Mouse (Mus musculus) megakaryocyte, embryonic 14.5 days (primary cell): Measurements from ENCODE around the gene Traf2. TPM values are rescaled to one million over a fixed set of nuclear protein-coding genes. Genes with fewer than 3 reads are reported as not detected.

Source experiments
- H3K27me3 ChIP-seq: replicated peaks from 2 replicates; pipeline ENCODE3; 2012; ENCODE audit warnings: inconsistent platforms
- H3K36me3 ChIP-seq: replicated peaks from 2 replicates; pipeline ENCODE3; 2012; ENCODE audit warnings: low read length, inconsistent platforms, mixed read lengths
- H3K4me1 ChIP-seq: 2 replicates; pipeline ENCODE4 v1.6.1; 2012; ENCODE audit warnings: inconsistent platforms
- H3K4me3 ChIP-seq: replicated peaks from 2 replicates; pipeline ENCODE3; 2012; ENCODE audit warnings: moderate library complexity, mild to moderate bottlenecking, inconsistent platforms
- H3K9me3 ChIP-seq: 2 replicates; pipeline ENCODE4 v1.6.1; 2012; ENCODE audit warnings: inconsistent platforms
- FLI1 ChIP-seq: IDR thresholded peaks from 2 replicates; pipeline ENCODE4 v1.6.1; 2012; ENCODE audit warnings: low read length, inconsistent platforms, mixed read lengths
- GATA1 ChIP-seq: IDR thresholded peaks from 3 replicates; pipeline ENCODE4 v1.6.1; 2012; ENCODE audit warnings: mixed read lengths, low read length, inconsistent platforms, borderline replicate concordance
- polyA plus RNA-seq: library from polyadenylated mRNA; stranded (reverse); fragments of >175 nt; gene quantifications from 2 replicates; pipeline ENCODE4 v1.2.3, GENCODE M21; 2012; ENCODE audit warnings: low replicate concordance; ENCODE audit not compliant: insufficient read depth

Traf2 gene
- 0.78 and 7.0 TPM in 2 replicates for polyA plus RNA-seq

DNA sequence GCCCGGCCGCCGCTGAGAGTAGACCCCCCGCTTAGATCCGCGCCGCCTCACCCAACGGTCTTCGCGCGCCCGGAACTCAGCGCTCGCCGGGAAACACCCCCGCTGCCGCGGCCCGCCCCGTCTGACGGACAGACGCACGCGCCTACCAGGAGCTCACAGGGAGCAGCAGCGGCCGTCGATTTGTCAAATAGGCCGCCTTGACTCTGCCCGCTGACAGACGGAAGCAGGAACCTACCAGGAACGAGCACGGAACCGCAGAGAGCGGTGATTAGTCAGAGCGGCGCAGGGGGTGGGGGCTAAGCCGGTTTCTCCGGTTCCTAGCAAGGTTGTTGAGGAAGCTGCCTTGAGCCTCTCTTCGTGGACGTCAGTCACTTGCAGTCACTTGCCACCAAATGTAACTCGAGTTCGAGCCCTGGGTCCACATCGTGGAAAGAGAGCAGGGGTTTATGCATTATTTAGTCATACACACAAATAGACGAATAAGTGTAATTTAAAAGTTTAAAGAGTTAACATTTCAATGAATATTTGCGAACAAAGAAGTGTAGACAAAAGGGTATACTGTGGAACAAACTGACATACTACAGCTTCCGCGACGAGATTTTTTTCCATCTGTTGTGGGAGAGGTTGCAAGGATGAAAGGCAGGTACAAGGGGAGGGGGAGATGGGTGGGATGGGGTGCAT lies at the start of gene Traf2:
TSS of gene Traf2 (minus strand) at position 130 of the 681 bp plus-strand sequence.
- Histone ChIP-seq H3K9me3 (no peaks in the 10 kb centered on the region), H3K4me3 (peak within 1 kb of the TSS; percentile 98), H3K4me1 (peaks cover 72% of the 10 kb centered on the region), H3K36me3 (peaks cover 27% of the 10 kb centered on the region), H3K27me3 (no peaks in the 10 kb centered on the region)
- TF ChIP-seq GATA1 (no peak), FLI1 (no peak)

DNA sequence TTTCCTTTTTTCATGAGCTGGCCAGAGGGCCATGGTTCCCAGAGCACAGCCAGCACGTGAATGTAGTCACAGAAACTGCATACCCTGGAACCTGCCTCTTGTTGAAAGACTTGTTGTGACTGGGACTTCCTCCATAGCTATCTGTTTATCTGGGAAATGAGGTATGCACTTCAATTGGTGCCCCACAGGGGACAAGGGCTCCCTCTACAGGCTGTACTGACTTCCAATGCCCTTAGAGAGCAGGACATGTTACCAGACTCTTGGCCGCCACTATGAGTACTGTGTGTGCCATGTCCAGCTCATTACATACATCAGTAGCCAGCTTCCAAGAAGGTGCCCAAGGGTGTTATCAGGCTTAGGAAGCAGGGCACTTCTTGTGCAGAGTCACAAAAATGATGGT lies 45.1 kb upstream of the Traf2 start:
- H3K36me3 ChIP-seq, result peaks cover 93% of the 10 kb centered on the region
- H3K9me3 ChIP-seq, result no peaks in the 10 kb centered on the region
- H3K27me3 ChIP-seq, result no peaks in the 10 kb centered on the region
- H3K4me3 ChIP-seq, result no peak overlapping the region
- peaks cover 13% of the 10 kb centered on the region for H3K4me1 ChIP-seq
- no peak for TF ChIP-seq FLI1

DNA sequence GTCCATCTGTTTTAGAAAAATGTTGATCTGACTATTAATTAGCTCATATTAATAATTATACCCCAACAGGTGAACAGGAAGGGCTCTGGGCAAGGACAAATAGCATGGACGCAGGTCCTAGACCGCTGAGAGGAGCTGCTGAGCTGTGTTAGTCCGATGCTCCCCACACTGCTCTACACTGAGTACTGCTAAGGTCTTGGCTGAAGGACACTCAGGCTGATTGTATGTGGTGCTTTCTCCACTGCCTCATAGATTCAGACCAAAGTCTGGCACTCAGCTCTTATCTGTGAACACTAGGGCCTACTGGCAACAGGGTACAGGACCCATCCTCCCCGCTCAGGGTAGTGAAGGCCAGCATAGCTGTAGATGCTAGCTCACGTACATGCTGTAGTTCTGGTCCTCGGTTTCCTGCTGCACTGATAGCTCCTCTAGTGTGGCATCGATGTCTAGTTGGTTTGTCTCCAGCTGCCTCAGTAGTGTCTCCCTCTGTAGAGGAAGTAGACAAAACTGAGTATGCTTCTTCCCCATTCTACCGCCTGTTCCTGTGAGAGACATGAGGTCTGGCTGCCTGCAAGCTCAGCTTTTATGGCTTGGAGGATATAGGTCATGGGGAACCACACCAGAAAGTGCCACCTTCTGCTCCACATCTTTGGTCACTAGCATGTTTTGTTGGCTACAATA lies 41.6 kb upstream of the Traf2 start:
- no peaks in the 10 kb centered on the region for H3K9me3 ChIP-seq
- TF ChIP-seq GATA1 (no peak), FLI1 (no peak)
- peaks cover 13% of the 10 kb centered on the region for H3K4me1 ChIP-seq
- H3K4me3 ChIP-seq, result peak overlapping the region; percentile 35
- peaks cover 97% of the 10 kb centered on the region for H3K36me3 ChIP-seq
- no peaks in the 10 kb centered on the region for H3K27me3 ChIP-seq

DNA sequence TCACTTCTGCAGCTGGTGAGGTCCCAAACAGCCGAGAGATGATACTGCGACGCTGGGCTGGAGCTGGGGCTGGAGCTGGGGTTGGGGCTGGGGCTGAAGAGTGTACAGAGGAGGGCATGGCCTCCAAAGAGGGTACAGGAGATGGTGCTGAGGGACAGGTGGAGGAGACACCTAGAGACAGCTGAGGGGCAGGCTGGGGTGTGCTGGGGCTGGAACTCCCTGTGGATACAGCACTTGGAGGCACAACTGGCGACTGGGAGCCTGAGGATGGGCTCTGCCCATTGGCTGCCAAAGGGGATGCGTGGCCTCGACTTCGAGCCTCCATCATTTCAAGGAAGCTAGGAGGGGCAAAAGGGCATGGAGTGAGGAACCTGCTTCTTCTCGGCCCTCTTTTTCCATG lies 40.5 kb upstream of the Traf2 start:
- H3K4me1 ChIP-seq, result peaks cover 18% of the 10 kb centered on the region
- no peaks in the 10 kb centered on the region for H3K9me3 ChIP-seq
- peaks cover 96% of the 10 kb centered on the region for H3K36me3 ChIP-seq
- no peak overlapping the region for H3K4me3 ChIP-seq
- no peaks in the 10 kb centered on the region for H3K27me3 ChIP-seq
- TF ChIP-seq FLI1 (no peak), GATA1 (no peak)

DNA sequence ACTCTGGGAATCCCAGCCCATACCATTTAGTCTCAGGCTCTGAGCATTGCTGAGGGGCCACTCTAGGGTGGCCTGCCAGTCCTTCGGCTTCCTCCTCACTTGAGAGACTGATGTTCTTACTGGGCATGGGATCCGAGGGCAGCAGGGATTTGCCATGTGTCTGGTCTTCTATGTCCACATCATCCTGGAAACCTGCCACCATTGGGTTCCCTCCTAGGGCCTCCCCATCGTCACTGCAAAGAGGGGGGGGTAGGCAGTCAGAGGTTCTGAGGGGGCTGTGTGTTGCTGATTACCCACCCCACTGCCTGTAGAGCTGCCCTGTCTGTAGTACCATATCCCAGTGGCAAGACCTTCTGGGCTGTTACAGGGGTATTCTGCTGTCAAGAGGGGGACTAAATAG lies 38.9 kb upstream of the Traf2 start:
- peaks cover 7% of the 10 kb centered on the region for H3K27me3 ChIP-seq
- TF ChIP-seq FLI1 (no peak), GATA1 (no peak)

DNA sequence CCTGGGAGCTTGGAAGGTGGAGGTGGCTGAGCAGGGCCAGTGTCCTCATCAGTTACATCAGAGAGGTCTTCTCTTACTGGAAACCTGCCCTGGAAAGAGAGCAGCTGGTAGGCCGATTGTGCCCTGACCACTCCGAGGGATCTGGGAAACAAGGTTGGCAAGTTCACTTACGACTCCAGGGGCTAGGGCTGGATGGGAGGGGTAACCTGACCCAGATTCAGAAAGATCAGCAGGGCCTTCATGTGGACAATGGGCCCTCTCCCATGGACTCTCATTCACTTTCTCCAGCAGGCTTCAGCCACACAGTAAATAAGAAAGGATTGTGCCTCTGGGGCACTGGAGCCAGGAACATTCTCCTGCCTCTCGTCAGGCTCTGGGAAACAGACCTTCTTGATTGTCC lies 38.1 kb upstream of the Traf2 start:
- Histone ChIP-seq H3K4me3 (no peak overlapping the region), H3K36me3 (peaks cover 72% of the 10 kb centered on the region), H3K9me3 (0 out of 2 replicates have a peak, but pooled peaks cover under 1% of the 10 kb centered on the region), H3K4me1 (peaks cover 37% of the 10 kb centered on the region), H3K27me3 (peaks cover 15% of the 10 kb centered on the region)
- TF ChIP-seq GATA1 (no peak), FLI1 (no peak)

More for the DNA sequence above, 38.9 kb upstream of the Traf2 start:
- Histone ChIP-seq H3K36me3 (peaks cover 79% of the 10 kb centered on the region), H3K9me3 (no peaks in the 10 kb centered on the region), H3K4me3 (no peak overlapping the region), H3K4me1 (peaks cover 29% of the 10 kb centered on the region)

DNA sequence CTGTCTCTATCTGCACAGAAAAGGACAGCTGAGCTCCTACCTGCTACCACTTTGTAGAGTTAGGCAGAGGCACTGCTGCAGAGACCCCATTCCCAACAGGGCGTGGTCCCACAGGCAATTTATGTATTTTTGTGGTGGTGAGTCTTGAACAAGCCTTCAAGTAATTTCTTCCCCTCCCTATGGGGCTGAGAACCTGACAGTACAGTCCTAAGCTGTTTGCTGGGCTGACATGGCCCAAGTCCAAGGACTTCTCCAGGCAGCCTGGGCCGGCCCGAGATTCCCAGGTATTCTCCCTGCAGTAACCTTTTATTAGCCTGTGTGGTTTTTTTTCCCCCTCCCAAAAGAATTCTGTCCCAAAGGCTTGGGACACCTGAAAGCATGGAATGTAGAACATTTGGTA lies 37.4 kb upstream of the Traf2 start:
- Histone ChIP-seq H3K36me3 (peaks cover 65% of the 10 kb centered on the region), H3K4me1 (peaks cover 44% of the 10 kb centered on the region), H3K4me3 (no peak overlapping the region), H3K9me3 (peaks cover 8% of the 10 kb centered on the region), H3K27me3 (peaks cover 22% of the 10 kb centered on the region)
- no peak for TF ChIP-seq FLI1
- no peak for TF ChIP-seq GATA1

DNA sequence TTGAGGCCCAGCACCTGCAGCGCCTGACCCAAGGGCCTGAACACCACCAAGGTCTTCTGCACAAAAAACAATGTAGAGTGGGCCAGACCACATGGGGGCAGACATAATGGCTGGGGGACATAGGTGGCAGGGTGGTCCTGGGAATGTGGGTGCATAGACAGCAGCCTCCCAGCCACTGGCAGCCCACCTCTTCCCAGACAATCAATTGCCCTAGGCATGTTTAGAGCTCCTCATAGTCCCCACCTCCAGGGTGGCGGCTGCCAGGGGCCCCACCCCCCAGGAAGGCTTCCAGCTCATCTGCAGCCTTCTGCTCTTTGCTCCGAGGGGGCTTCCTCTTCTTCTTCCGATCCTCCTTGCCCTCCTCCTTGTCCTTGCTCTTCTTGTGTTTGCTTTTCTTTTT lies 36.8 kb upstream of the Traf2 start:
- peaks cover 61% of the 10 kb centered on the region for H3K36me3 ChIP-seq
- peaks cover 47% of the 10 kb centered on the region for H3K4me1 ChIP-seq

DNA sequence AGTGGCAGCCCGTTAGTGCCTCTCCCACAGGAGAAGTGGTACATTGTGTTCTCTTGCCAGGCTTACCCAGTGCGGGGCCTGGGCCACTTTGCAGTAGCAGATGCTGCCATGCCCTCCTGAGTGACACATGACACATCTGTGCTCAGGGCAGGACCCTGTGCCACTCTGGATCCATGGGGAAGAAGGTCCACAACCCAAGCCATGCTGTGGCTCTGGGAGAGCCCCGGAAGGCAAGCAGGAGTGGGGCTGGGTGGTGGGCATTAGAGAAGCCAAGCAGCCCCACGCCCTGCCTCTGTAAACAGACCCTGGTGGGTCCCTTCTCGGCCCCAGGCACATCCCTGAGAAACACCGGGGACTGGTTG lies 36.4 kb upstream of the Traf2 start:
- Histone ChIP-seq H3K4me1 (peaks cover 47% of the 10 kb centered on the region), H3K27me3 (peaks cover 32% of the 10 kb centered on the region), H3K36me3 (peaks cover 56% of the 10 kb centered on the region), H3K4me3 (no peak overlapping the region), H3K9me3 (peaks cover 18% of the 10 kb centered on the region)
- TF ChIP-seq FLI1 (no peak), GATA1 (no peak)

More for the DNA sequence above, 36.8 kb upstream of the Traf2 start:
- Histone ChIP-seq H3K4me3 (no peak overlapping the region), H3K9me3 (peaks cover 14% of the 10 kb centered on the region), H3K27me3 (peaks cover 28% of the 10 kb centered on the region)
- TF ChIP-seq GATA1, result no peak
- TF ChIP-seq FLI1, result no peak

DNA sequence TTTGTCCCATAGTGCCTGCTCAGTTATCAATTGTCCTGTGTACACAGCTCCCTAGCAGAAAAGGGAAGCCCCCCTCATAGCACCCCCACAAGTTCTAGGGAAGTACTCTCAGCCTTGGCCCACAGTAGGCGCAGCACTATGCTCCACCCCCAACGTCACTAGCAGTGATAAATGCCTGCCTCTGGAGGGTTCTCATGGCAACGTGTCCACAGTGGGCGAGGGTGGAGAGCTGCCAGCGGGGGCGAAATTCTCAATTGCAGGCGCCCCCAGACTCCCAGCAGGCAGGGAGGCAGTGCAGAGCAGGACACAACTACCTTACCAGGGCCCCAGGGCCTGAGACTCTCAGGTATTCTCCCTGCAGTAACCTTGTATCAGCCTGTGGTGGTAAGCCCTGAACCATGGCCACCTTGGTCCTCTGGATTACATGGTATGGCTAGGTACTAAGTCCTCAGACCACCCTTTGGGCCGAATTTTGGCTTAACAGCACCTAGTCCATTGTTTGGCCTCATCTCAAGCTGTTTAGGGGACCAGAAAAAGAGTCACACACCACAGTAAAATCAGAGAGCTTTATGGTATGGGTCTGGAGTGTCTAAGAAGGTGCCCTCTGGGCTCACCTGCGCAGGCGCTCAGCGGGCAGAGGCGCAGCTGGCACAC lies 35.9 kb upstream of the Traf2 start:
- Histone ChIP-seq H3K4me3 (no peak overlapping the region), H3K27me3 (peaks cover 38% of the 10 kb centered on the region), H3K36me3 (peaks cover 51% of the 10 kb centered on the region), H3K9me3 (peaks cover 23% of the 10 kb centered on the region), H3K4me1 (peaks cover 52% of the 10 kb centered on the region)
- no peak for TF ChIP-seq FLI1
- TF ChIP-seq GATA1, result no peak
